Mouse (Mus musculus) urinary bladder, postnatal 14 days (tissue): ENCODE data around the gene B4galnt1.
A peak's percentile ranks its signal among the peaks of the same experiment; 100 is the strongest.
"Not testable (repeated sequence)": the region's sequence is repeated elsewhere in the genome, so short reads cannot be mapped to it uniquely, and the experiment has no call there.

Experiments used
- DNase-seq: peaks from one replicate; pipeline ENCODE4 v3.0.0; 2021; ENCODE audit warnings: low spot score

Gene B4galnt1

DNA sequence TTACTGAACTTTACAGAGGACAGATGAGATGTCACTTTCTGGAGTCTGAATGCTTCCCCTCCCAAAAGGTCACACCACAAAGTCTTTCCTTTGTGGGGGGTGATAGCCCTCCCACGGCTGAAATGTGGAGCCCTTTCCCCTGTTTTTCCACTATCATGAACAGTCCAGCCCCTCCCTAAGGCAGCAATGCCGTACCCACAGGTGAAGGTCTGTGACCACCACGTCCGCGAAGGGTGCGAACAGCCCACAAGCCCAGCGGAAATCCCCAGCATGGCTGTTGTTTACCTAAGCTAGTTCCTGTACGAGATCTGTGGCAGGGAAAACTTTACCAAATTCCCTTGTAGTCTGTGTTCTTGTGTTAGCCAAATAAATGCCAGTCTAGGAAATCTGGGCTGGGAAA lies 23.5 kb upstream of the B4galnt1 start:
- DNase-seq: no peak

DNA sequence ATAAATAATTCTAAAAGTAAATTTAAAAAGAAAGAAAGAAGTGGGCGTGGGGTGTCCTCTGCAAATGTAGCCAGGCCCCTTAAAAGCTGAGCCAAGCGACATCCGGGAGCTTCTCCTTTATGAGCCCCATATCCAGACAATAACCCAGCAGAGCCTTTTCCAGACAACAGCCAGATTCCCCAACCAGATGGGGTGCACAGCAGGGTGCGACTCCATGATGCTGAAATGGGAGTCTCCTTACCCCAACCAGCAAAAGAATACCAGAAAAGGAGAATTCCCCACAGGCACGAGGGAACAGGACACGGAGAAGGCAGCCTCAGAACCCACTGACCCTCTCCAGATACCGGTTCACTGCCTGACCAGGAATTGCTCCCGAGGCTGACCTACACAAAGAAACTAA lies 21.8 kb upstream of the B4galnt1 start:
- no peak for DNase-seq

DNA sequence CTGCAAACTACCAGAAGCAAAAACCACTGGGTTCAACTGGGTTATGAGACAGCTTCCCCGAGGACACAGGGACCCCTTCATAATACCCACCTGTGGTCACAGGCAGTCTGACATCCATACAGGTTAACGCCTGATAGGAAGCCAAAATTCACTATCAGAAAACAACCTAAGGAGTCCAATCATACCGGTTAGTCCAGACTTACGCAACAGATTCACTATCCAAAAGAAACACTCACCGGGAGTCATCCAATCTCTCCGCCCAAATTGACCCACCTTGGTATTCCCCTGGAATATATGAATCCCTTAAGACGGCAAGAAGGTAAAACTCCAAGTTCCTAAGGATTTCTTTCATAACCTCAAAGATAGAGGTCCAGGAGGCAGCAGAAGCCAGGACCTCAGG lies 20.5 kb upstream of the B4galnt1 start:
- no peak for DNase-seq

DNA sequence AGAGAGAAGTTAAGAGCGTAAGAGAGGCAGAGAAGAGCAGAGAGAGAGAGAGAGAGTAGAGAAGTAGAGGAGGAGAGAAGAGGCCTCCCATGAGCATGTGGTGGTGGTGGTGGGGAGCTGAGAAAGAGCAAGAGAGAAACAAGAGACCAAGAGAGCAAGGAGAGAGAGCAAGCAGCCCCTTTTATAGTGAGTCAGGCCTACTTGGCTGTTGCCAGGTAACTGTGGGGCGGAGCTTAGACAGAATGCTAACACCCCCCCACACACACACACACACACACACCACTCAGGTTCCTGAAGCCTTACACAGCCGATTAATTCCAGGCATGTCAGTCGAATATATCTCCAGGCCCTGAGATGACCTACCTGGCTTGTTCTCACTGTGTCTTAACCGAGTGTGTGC lies 19.7 kb upstream of the B4galnt1 start:
- DNase-seq: no peak

DNA sequence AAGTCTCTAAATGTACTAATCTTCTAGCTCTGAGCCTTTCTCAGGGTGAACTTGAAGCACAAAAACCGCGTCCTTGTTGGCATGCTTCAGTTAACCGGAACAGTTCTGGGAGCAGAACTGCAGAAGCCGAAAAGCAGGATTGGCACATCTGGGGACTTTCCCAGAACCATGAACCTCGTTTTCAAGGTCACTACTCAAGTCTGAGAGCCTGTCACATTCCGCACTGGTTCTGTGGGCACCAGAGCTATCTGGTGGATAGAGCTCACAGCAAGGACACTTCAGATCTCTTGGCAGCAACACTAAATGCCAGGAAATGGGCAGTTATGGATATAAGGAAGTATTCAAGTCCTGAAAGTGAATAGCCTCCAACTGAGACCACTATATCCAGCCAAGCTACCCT lies 17.9 kb upstream of the B4galnt1 start:
- no peak for DNase-seq

DNA sequence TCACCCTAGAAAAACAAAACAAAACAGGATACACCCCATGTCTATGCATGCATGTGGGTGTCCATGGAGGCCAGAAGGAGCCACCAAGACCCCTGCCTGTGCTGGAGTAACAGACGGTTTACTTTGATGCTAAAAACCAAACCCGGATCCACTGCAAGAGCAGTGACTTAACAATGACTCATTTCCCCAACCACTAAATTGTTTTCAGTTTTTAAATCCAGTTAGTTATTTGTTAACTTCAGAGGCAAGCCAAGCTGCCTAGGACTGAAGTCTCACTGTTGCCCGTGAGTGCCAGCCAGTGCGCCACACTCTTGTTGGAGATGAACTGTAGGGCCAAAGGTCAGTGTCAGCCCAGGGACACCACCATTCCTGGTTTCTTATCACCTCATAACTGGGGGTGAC lies 14.6 kb upstream of the B4galnt1 start:
- no peak for DNase-seq

DNA sequence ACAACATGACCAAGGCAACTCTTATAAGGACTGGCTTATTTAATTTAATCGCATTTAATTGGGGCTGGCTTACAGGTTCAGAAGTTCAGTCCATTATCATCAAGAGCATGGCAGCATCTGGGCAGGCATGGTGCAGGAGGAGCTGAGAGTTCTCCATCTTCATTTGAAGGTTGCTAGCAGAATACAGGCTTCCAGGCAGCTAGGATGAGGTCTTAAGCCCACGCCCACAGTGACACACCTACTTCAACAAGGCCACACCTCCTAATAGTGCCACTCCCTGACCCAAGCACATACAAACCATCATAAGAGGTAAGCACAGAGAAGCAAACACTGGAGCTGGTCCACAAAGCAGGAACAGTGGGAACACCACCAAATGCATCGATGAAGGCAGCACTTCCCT lies 13.8 kb upstream of the B4galnt1 start:
- not testable (repeated sequence) for DNase-seq

DNA sequence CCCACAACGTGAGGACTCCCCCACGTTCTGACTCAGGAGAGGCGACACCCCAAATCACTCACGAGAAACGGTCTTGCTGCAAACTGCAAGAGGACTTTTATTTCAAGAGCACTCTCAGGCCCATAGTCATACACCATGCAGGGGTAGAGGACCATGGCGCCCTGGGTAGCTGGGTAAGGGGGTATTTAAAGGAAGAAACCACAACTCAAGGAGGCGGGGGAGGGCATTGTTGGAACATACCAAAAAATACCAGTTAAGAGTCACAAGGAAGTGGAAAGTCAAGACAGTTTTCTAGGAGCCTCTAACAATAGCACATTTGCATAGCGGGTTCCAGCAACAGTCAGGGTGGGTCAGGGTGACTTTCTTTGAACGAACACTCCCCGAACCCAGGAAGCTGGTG lies 12.5 kb upstream of the B4galnt1 start:
- not testable (repeated sequence) for DNase-seq

DNA sequence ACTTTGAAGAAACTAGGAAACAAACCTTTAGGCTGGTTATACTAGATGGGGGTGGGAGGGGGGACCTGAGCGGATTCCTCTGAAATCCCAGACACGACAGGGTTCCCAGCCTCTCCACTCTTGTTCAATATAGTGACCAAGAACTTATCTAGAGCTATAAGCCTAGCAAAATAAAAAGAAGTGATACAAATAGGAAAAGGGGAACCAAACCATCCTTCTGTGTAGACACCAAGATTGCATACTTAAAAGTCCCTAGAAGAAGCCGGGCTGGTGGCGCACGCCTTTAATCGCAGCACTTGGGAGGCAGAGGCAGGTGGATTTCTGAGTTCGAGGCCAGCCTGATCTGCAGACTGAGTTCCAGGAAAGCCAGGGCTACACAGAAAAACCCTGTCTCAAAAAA lies 11.7 kb upstream of the B4galnt1 start:
- no peak for DNase-seq

DNA sequence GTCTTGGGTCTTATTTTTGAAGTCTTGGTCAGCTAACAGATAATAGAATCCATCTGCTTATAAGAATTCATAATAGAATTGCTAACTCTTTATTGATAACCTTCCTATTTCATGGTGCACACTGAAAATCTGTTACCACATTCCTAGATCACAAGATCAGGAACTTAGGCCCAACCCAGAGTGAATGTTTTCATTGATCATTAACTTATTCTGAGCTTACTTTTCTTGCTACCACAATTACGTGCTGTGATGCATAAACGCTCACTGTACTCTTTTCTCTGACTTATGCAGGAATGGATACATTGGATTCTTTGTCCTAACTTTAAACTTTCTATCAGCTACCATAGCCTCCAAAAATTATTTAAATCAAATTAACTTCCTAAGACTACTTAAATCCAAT lies 10.8 kb upstream of the B4galnt1 start:
- no peak for DNase-seq

DNA sequence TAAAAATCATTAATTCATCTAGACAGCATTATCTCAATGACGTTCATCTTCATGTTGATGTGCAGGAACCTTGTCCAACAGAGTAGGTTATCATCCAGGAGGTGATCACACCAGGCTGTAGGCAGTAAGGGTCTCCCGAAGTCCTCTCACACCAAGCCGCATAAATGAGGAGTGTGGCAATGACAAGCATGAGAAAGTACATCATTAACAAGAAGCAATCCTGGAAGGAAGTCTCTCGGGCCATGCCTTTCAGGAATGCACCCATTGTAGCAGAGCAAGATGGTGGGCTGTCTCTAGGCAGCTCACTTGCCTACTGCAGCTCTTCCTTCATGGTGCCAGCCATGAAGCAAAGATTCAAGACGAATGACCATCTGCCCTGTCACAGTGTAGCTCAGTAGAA lies 10.4 kb upstream of the B4galnt1 start:
- no peak for DNase-seq

DNA sequence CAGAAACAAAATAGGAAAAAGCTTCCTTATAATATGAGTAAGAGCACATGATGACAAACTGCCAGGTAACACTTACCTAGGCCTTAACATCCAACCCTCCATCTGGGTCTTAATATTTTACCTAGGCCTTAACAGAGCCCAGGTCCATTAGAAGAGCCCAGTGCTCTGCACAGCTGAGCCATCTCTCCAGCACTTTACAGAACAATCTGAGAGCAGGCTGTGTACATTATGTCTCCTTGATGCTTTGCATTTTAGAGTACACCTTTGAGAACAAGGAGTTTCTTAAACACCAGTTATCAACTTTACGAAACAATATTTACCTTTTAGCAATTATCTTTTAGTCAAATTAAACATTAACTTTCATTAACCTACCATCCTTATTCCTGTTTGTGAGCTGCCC lies 8.9 kb upstream of the B4galnt1 start:
- no peak for DNase-seq

DNA sequence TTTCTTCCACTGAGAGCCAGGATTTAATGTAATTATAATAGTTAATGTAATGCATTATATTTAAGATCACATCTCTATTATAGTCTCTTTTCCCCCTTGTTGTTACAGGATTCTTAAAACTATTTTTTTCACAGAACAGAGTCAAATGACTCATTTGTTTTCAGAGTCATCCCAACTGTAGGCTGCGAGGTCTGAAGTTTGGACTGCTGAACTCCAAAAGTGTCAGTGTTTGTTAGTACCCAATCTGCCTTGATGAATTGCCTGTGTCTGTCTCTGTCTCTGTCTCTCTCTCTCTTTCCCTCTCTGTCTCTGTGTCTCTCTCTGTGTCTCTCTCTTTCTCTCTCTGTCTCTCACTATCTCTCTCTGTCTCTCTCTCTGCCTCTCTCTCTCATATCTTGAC lies 8.5 kb upstream of the B4galnt1 start:
- DNase-seq: no peak

DNA sequence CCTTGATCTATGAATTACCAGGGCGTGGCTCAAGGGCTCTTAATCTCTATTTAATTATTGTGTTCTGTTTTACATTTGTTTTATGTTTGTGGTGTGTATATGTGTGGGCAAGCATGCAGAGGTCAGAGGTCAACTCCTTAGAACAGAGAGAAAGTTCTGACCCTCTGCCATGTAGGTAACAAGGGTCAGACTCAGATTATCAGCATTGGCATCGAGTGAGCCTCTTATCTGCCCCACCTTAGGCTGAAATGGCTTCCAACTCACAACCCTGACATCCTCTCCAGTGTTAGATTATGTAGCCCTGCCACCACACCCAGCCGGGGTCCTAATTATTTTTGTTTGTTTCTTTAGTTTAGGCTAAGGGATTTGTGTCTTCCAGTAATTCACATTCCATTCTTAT lies 6.6 kb upstream of the B4galnt1 start:
- no peak for DNase-seq

DNA sequence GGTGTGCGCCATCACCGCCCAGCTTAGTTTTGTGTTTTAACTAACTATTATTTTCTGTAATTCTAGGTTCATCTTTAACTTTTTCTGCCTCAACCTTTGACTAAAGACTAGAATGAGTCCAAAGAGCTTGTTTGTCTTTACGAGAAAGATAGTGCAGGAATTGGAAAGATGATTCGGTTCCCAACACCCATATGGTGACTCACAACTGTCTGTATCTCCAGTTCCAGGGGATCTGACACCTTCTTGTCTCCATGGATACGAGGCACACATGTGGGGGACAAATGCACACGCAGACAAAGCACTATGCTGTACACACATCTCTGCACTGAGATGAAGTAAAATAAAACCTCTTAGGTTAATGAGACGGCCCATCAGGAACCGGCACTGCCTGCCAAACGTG lies 4.9 kb upstream of the B4galnt1 start:
- no peak for DNase-seq

DNA sequence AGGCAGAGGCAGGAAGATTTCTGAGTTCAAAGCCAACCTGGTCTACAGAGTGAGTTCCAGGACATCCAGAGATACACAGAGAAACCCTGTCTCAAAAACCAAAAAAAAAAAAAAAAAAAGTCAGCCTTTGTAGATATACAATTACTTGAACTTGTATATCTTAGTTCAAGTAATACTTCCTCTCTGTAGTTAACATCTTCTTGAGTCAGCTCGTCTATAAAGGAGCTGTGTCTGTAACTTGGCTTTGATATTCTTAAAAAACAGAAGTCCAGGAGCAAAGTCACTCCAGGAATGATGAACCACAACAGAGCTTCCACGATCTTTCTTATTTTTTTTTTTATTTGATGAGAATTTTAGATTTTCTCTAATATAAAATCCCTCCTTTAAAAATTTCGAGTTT lies 4.3 kb upstream of the B4galnt1 start:
- no peak for DNase-seq

DNA sequence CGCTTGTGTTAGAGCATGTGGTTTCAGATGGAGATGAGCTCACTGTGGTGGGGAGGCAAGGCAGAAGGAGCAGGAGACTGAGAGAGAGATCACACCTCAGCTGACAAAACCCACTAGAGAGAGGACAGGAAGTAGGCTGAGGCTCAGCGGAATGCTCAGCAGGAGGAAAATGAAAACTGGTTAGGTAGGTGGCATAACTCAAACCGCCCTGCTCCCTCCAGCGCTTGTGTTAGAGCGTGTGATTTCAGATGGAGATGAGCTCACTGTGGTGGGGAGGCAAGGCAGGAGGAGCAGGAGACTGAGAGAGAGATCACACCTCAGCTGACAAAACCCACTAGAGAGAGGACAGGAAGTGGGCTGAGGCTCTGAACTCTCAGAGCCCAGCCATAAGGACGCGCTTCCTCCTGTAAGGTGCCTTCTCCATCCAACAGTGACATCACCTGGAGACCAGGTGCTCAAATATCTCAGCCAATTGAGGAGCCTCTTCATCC lies 2.2 kb upstream of the B4galnt1 start:
- DNase-seq: not testable (repeated sequence)

DNA sequence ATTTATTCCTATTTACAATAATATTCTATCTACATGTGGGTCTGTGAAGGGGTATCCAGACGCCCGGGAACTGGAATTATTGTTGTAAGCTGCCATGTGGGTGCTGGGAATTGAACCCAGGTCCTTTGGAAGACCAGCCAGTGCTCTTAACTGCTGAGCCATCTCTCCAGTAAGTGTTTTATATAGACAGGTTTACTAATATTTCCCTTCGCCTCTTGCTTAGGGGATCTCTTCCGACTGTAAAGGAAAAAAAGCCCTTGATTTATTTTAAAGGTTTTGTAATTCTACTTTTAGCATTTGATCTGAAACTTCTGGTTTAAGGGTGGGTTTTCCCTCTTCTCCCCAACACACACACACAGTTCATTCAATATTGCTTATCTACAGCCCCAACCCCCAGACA lies 835 bp upstream of the B4galnt1 start:
- DNase-seq: no peak

DNA sequence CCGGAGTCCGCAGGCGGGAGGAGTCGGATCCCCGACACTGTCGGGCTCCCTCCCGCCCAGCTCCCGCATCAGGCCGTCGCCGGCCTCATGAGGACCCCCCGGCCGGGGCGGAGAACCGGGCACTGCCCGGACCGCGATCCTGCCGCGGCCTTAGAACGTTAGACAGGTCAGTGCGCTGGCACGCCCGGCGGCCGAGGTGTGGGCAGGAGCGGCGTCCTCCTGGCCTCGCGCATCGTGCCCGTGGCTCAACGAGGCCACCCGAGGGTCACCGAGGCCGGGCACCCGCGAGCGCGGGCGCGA lies 279 bp downstream of the B4galnt1 start:
- no peak for DNase-seq

DNA sequence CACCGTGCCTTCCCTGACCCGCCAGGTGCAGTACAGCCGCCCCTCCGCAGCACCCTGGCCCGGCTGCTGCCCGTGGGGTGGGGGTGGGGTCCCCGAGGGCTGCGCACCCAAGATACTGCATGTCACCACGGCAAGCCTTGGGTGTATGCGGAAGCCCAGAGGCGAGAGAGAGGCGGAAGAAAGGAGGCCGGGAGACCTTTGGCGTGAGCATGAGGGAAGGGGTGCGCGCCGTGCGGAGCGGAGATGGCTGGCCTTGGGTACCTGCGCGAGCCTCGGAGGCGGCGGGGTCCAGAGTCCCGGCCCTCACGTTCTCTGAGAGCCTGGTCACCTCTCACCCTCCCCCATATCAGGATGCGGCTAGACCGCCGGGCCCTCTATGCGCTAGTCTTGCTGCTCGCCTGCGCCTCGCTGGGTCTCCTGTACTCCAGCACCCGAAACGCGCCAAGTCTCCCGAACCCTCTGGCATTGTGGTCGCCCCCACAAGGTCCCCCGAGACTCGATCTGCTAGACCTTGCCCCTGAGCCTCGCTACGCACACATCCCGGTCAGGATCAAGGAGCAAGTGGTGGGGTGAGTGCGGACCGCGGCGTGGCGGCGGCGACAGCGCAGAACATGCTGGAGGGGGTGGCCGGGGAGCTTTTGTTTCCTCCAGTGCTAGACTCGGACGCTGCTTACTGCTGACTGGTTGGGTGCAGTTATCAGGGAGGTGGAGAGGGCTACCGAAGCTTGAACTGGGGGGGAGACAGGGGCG lies 804 bp downstream of the B4galnt1 start:
- peak; percentile 48 for DNase-seq

DNA sequence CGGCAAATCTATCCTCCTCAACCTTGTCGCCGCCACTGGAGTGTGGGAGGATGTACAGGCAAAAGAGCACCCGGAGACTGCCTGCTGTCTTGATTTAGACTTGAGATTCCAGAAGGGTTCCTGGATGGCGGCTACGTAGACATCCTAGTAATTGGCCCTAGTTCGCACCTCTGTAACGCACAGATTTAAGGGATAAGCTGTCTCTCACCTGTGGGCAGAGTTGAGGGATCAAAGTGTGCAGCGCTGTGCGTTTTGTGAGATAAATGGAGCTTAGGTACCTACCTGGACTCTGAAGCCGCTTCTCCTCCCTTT lies 1.3 kb downstream of the B4galnt1 start:
- no peak for DNase-seq

DNA sequence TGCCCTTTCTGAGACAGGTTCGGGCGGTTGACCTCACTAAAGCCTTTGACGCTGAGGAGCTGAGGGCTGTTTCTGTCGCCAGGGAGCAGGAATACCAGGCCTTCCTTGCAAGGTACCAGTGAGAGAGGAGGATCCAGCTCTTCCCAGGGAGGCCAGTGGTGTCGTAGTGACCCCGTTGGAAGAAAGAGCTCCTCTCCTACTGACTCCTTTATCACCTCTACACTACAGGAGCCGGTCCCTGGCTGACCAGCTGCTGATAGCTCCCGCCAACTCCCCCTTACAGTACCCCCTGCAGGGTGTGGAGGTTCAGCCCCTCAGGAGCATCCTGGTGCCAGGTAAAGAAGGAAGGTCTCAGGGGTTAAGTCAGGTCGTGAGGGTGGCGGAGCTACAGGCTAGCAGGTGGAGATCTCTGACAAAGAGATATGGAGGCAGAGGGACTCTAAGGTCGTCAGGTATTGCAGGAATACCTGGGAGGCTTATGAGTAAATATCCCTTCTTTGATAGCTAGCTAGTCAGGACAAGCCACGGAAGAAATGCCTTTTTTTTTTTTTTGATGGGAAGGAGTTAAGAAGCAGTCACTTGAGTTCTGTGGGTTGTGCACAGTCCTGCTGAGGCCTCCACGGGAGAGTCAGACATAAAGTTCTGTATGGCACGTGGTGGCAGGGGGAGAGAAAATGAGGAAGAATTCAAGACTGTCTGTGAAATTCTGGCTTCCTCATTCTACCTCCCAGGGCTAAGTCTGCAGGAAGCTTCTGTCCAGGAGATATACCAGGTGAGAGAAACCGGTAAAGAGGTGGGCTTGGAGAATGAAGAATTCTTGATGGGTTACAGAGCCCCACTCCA lies 2.0 kb downstream of the B4galnt1 start:
- no peak for DNase-seq

DNA sequence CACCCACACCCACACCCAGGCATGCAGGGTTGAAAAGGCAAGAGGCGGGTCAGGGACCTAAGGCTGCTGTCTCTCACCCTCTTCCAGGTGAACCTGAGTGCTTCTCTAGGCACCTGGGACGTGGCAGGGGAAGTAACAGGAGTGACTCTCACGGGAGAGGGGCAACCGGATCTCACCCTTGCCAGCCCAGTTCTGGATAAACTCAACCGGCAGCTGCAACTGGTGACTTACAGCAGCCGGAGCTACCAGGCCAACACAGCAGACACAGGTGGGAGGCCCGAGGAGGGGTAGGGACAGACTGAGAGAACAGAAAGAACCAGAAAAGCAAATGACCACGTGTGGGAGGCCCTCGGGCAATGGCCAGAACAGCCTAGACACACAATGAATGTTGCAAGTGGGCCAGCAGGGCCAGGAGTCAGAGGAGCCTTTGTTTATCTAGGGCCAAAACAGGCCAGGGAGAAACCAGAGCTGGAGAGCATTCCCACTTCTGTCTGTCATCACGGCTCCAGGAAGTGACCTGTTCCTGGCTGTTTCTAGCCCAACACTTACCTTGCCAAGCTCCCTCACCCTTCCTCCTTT lies 2.7 kb downstream of the B4galnt1 start:
- peak; percentile 41 for DNase-seq

DNA sequence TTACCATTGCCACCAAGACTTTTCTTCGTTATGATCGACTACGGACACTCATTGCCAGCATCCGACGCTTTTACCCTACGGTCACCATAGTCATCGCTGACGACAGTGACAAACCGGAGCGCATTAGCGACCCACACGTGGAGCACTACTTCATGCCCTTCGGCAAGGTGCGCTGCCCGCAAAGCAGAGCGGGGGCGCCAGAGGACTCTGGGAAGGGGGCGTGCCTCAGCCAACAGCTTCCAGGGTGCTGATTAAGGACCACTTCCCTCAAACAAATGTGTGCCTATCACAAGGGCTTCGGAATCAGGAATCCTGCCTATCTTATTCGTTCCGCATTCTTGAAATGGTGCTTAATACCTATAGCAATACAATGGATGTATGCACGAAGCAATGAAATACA lies 5.0 kb downstream of the B4galnt1 start:
- DNase-seq: no peak
